25 mouse cellular contexts compared by ENCODE assay signal in the genomic region with DNA sequence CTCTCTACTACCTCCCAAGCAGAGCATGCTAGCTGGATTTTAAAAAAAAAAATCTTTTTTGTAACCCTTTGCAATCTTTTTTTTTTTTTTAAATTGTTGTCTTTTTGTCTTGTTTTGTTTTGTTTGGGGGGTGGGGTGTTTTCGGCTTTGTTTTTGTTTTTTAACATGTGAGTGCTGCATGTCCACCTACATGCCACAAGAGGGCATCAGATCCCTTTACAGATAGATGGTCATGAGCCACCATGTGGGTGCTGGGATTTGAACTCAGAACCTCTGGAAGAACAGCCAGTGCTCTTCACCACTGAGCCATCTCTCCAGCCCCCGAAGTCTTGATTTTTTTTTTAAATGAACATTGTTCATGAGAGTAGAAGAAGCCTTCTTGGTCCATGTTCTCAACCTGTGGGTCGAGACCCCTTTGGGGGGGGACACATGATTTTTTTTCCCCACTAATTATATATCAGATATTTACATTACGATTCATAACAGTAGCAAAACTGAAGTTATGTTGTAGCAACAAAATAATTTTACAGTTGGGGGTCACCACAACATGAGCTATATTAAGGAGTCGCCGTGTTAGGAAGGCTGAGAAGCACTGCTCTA. TPM values are rescaled to one million over a fixed set of nuclear protein-coding genes. Genes with fewer than 3 reads are reported as not detected.
DNase-seq lines count a peak whose midpoint lies in the region; ATAC-seq and TF ChIP-seq lines count a peak whose summit lies in the region.
"Had no signal": no experiment of that assay in that cellular context is flagged by ENCODE, and none has a peak within 500 bp of the region (broad histone marks: within the 10 kb centered on the region; RNA-seq: fewer than 3 reads in every experiment).

No protein-coding gene starts in this region.

- H3K27ac ChIP-seq in forebrain, postnatal 0 days (ENCODE audit: low read depth, low read length), result no peak overlapping the region
- H3K27ac ChIP-seq in forebrain, embryonic 13.5 days, result no peak overlapping the region
- H3K27ac ChIP-seq in liver, postnatal 0 days (ENCODE audit: low read depth), result no peak overlapping the region
- no peak overlapping the region for H3K27ac ChIP-seq in liver, embryonic 12.5 days
- H3K27ac ChIP-seq: gastrocnemius, adult 2 months; hindbrain, embryonic 14.5 days; limb, embryonic 12.5 days had no signal

- DNase-seq in forebrain, postnatal 0 days, result no peak
- no peak for DNase-seq in liver, postnatal 0 days
- peak; percentile 48 for DNase-seq in ES-CJ7 (ENCODE audit: low read depth, low spot score)
- peak; percentile 27 for DNase-seq in retina, embryonic 14.5 days (ENCODE audit: low spot score)
- no peak for DNase-seq in spleen, postnatal 4 days (ENCODE audit: low spot score in 2 of 2)
- DNase-seq in adrenal gland, postnatal 25 days, result no peak
- DNase-seq: adrenal gland, postnatal 36 days; B cell, adult 2 months; cerebellum, adult 9-11 months; gastrocnemius, adult 2 months; heart, adult 18-20 months; kidney, adult 8-10 months; lung, adult 18-20 months; thymus, postnatal 25 days had no signal

- no peaks in the 10 kb centered on the region for H3K9me3 ChIP-seq in forebrain, postnatal 0 days (ENCODE audit: low read length)
- 0 out of 2 replicates have a peak, but pooled peaks cover 2% of the 10 kb centered on the region for H3K9me3 ChIP-seq in forebrain, embryonic 13.5 days (replicated peaks)
- H3K9me3 ChIP-seq in liver, postnatal 0 days (ENCODE audit: low read length), result no peaks in the 10 kb centered on the region
- H3K9me3 ChIP-seq in liver, embryonic 12.5 days (replicated peaks), result peaks cover 4% of the 10 kb centered on the region; the same call in 1 of the 2 replicates
- H3K9me3 ChIP-seq: limb, embryonic 12.5 days; neural tube, embryonic 13.5 days had no signal

- no peak for ATAC-seq in forebrain, postnatal 0 days
- ATAC-seq in forebrain, embryonic 13.5 days, result no peak
- no peak for ATAC-seq in liver, postnatal 0 days
- no peak for ATAC-seq in liver, embryonic 12.5 days

- TF ChIP-seq EP300 in liver, postnatal 0 days (IDR thresholded peaks at IDR 0.05; ENCODE audit: low read depth), result no peak

- no peak overlapping the region for H3K9ac ChIP-seq in forebrain, postnatal 0 days
- no peak overlapping the region for H3K9ac ChIP-seq in forebrain, embryonic 13.5 days
- no peak overlapping the region for H3K9ac ChIP-seq in liver, postnatal 0 days (replicated peaks)
- H3K9ac ChIP-seq in liver, embryonic 12.5 days, result no peak overlapping the region
- H3K9ac ChIP-seq: hindbrain, embryonic 14.5 days; limb, embryonic 12.5 days; neural tube, embryonic 13.5 days had no signal

- H3K4me1 ChIP-seq in forebrain, postnatal 0 days (ENCODE audit: insufficient read depth), result no peaks in the 10 kb centered on the region
- H3K4me1 ChIP-seq in forebrain, embryonic 13.5 days, result no peaks in the 10 kb centered on the region
- H3K4me1 ChIP-seq in liver, postnatal 0 days (ENCODE audit: insufficient read depth), result no peaks in the 10 kb centered on the region
- 0 out of 2 replicates have a peak, but pooled peaks cover 3% of the 10 kb centered on the region for H3K4me1 ChIP-seq in liver, embryonic 12.5 days
- H3K4me1 ChIP-seq: limb, embryonic 12.5 days; neural tube, embryonic 13.5 days had no signal

- no peaks in the 10 kb centered on the region for H3K36me3 ChIP-seq in forebrain, postnatal 0 days (ENCODE audit: insufficient read depth)
- H3K36me3 ChIP-seq in forebrain, embryonic 13.5 days (ENCODE audit: poor library complexity, severe bottlenecking), result no peaks in the 10 kb centered on the region
- H3K36me3 ChIP-seq in liver, postnatal 0 days (replicated peaks; ENCODE audit: insufficient read depth, low read length), result no peaks in the 10 kb centered on the region
- H3K36me3 ChIP-seq in liver, embryonic 12.5 days, result no peaks in the 10 kb centered on the region
- H3K36me3 ChIP-seq: limb, embryonic 12.5 days; neural tube, embryonic 13.5 days had no signal

- TF ChIP-seq CTCF in forebrain, postnatal 0 days (IDR thresholded peaks at IDR 0.05; ENCODE audit: low read depth), result peak; percentile 36; the same call in 1 of the 2 replicates
- peak; percentile 36 for TF ChIP-seq CTCF in liver, postnatal 0 days (IDR thresholded peaks at IDR 0.05; ENCODE audit: low read depth)

- H3K4me2 ChIP-seq in forebrain, postnatal 0 days (ENCODE audit: low read depth), result no peak overlapping the region
- no peak overlapping the region for H3K4me2 ChIP-seq in forebrain, embryonic 13.5 days
- no peak overlapping the region for H3K4me2 ChIP-seq in liver, postnatal 0 days (ENCODE audit: low read depth, low read length)
- H3K4me2 ChIP-seq in liver, embryonic 12.5 days, result no peak overlapping the region

- H3K27me3 ChIP-seq in forebrain, postnatal 0 days (ENCODE audit: insufficient read depth, low read length), result no peaks in the 10 kb centered on the region
- H3K27me3 ChIP-seq in forebrain, embryonic 13.5 days, result no peaks in the 10 kb centered on the region
- no peaks in the 10 kb centered on the region for H3K27me3 ChIP-seq in liver, postnatal 0 days (ENCODE audit: insufficient read depth, low read length)
- no peaks in the 10 kb centered on the region; the same call in 1 of the 2 replicates for H3K27me3 ChIP-seq in liver, embryonic 12.5 days (replicated peaks)
- H3K27me3 ChIP-seq: limb, embryonic 12.5 days; neural tube, embryonic 13.5 days had no signal

- no peak overlapping the region for H3K4me3 ChIP-seq in forebrain, postnatal 0 days (ENCODE audit: low read depth, low read length)
- no peak overlapping the region for H3K4me3 ChIP-seq in forebrain, embryonic 13.5 days
- no peak overlapping the region for H3K4me3 ChIP-seq in liver, postnatal 0 days (ENCODE audit: low read depth, low read length)
- no peak overlapping the region for H3K4me3 ChIP-seq in liver, embryonic 12.5 days
- H3K4me3 ChIP-seq: gastrocnemius, adult 2 months; limb, embryonic 12.5 days; neural tube, embryonic 13.5 days had no signal

- WGBS in forebrain, postnatal 0 days, result 93% methylated on average over 6 of the region's 6 CpGs
- 95% methylated on average over 6 of the region's 6 CpGs for WGBS in forebrain, embryonic 13.5 days
- WGBS in liver, postnatal 0 days (ENCODE audit: insufficient replicate concordance), result 84% methylated on average over 6 of the region's 6 CpGs
- WGBS in liver, embryonic 12.5 days (ENCODE audit: insufficient replicate concordance), result 81% methylated on average over 6 of the region's 6 CpGs

RNA-seq across cellular contexts. Expression of a gene that starts 18.3 kb away (rescaled TPM):
- total RNA-seq in forebrain, postnatal 0 days (2014; rRNA removed), result 1.0 TPM in 1 of 2 replicates, not detected in the other
- polyA plus RNA-seq in forebrain, postnatal 0 days (2015; fragmentation: Nextera tagmentation; extraction: Ambion mirVana), result not detected in 2 replicates
- polyA plus RNA-seq in forebrain, embryonic 13.5 days (2015; fragmentation: Nextera tagmentation; extraction: Ambion mirVana), result not detected in 2 replicates
- polyA plus RNA-seq in liver, postnatal 0 days (2015; fragmentation: Nextera tagmentation; extraction: Ambion mirVana), result not detected in 2 replicates
- not detected in 2 replicates for polyA plus RNA-seq in liver, embryonic 12.5 days (2016; fragmentation: Nextera tagmentation; extraction: Ambion mirVana)
- not detected in 2 replicates for total RNA-seq in adrenal gland, postnatal 25 days (2021)
- total RNA-seq: adrenal gland, postnatal 36 days; gastrocnemius, adult 2 months; heart, adult 18-20 months; left cerebral cortex, adult 8-10 months; megakaryocyte progenitor cell, adult 5-6 weeks; monocyte, adult 5-6 weeks had no signal
- polyA plus RNA-seq: forebrain, embryonic 14.5 days; heart, postnatal 0 days; hindbrain, embryonic 14.5 days; limb, embryonic 12.5 days; neural tube, embryonic 13.5 days; stomach, embryonic 16.5 days had no signal

RNA-seq across cellular contexts. Expression of a gene that starts 18.8 kb away (rescaled TPM):
- total RNA-seq in forebrain, postnatal 0 days (2014; rRNA removed), result 435 and 523 TPM in 2 replicates
- polyA plus RNA-seq in forebrain, postnatal 0 days (2015; fragmentation: Nextera tagmentation; extraction: Ambion mirVana), result 562 and 667 TPM in 2 replicates
- polyA plus RNA-seq in forebrain, embryonic 13.5 days (2015; fragmentation: Nextera tagmentation; extraction: Ambion mirVana), result 669 and 719 TPM in 2 replicates
- 306 and 312 TPM in 2 replicates for polyA plus RNA-seq in liver, postnatal 0 days (2015; fragmentation: Nextera tagmentation; extraction: Ambion mirVana)
- 552 and 568 TPM in 2 replicates for polyA plus RNA-seq in liver, embryonic 12.5 days (2016; fragmentation: Nextera tagmentation; extraction: Ambion mirVana)
- total RNA-seq in adrenal gland, postnatal 25 days (2021), result 357 and 391 TPM in 2 replicates

RNA-seq across cellular contexts. Expression of a gene that starts 35.1 kb away (rescaled TPM):
- total RNA-seq in forebrain, postnatal 0 days (2014; rRNA removed), result 95.5 and 110 TPM in 2 replicates
- polyA plus RNA-seq in forebrain, postnatal 0 days (2015; fragmentation: Nextera tagmentation; extraction: Ambion mirVana), result 81.6 and 85.9 TPM in 2 replicates
- 43.3 and 45.8 TPM in 2 replicates for polyA plus RNA-seq in forebrain, embryonic 13.5 days (2015; fragmentation: Nextera tagmentation; extraction: Ambion mirVana)
- polyA plus RNA-seq in liver, postnatal 0 days (2015; fragmentation: Nextera tagmentation; extraction: Ambion mirVana), result 8.5 and 8.6 TPM in 2 replicates
- polyA plus RNA-seq in liver, embryonic 12.5 days (2016; fragmentation: Nextera tagmentation; extraction: Ambion mirVana), result 11.6 and 11.7 TPM in 2 replicates
- total RNA-seq in adrenal gland, postnatal 25 days (2021), result 22.9 and 29.1 TPM in 2 replicates

RNA-seq across cellular contexts. Expression of a gene that starts 35.1 kb away (rescaled TPM):
- total RNA-seq in forebrain, postnatal 0 days (2014; rRNA removed), result 27.5 and 33.5 TPM in 2 replicates
- polyA plus RNA-seq in forebrain, postnatal 0 days (2015; fragmentation: Nextera tagmentation; extraction: Ambion mirVana), result 16.5 and 22.0 TPM in 2 replicates
- polyA plus RNA-seq in forebrain, embryonic 13.5 days (2015; fragmentation: Nextera tagmentation; extraction: Ambion mirVana), result 31.3 and 32.1 TPM in 2 replicates
- 5.7 and 7.5 TPM in 2 replicates for polyA plus RNA-seq in liver, postnatal 0 days (2015; fragmentation: Nextera tagmentation; extraction: Ambion mirVana)
- 26.9 and 28.4 TPM in 2 replicates for polyA plus RNA-seq in liver, embryonic 12.5 days (2016; fragmentation: Nextera tagmentation; extraction: Ambion mirVana)
- total RNA-seq in adrenal gland, postnatal 25 days (2021), result 15.1 and 19.1 TPM in 2 replicates

RNA-seq across cellular contexts. Expression of a gene that starts 56.1 kb away (rescaled TPM):
- 2.0 and 2.2 TPM in 2 replicates for total RNA-seq in forebrain, postnatal 0 days (2014; rRNA removed)
- polyA plus RNA-seq in forebrain, postnatal 0 days (2015; fragmentation: Nextera tagmentation; extraction: Ambion mirVana), result 0.62 and 0.86 TPM in 2 replicates
- polyA plus RNA-seq in forebrain, embryonic 13.5 days (2015; fragmentation: Nextera tagmentation; extraction: Ambion mirVana), result 0.68 and 0.80 TPM in 2 replicates
- not detected in 2 replicates for polyA plus RNA-seq in liver, postnatal 0 days (2015; fragmentation: Nextera tagmentation; extraction: Ambion mirVana)
- not detected in 2 replicates for polyA plus RNA-seq in liver, embryonic 12.5 days (2016; fragmentation: Nextera tagmentation; extraction: Ambion mirVana)
- total RNA-seq in adrenal gland, postnatal 25 days (2021), result 0.30 and 0.48 TPM in 2 replicates
- total RNA-seq: megakaryocyte progenitor cell, adult 5-6 weeks; monocyte, adult 5-6 weeks had no signal
- polyA plus RNA-seq: heart, postnatal 0 days had no signal

Comparison
In these comparisons a context has a peak if more than half of its experiments do, and no peak if none do; other contexts are left out.
1. DNase-seq: peak in ES-CJ7 (single experiment) and retina, embryonic 14.5 days (single experiment); none in forebrain, postnatal 0 days (single experiment), liver, postnatal 0 days (single experiment), spleen, postnatal 4 days (0 of 2) and adrenal gland, postnatal 25 days (single experiment).